Mouse (Mus musculus): ENCODE measurements around the gene Lrrc4b. TPM values are rescaled to one million over a fixed set of nuclear protein-coding genes. Genes with fewer than 3 reads are reported as not detected.

The Lrrc4b gene
- polyA plus RNA-seq, 1 experiment = 0.22 TPM

DNA sequence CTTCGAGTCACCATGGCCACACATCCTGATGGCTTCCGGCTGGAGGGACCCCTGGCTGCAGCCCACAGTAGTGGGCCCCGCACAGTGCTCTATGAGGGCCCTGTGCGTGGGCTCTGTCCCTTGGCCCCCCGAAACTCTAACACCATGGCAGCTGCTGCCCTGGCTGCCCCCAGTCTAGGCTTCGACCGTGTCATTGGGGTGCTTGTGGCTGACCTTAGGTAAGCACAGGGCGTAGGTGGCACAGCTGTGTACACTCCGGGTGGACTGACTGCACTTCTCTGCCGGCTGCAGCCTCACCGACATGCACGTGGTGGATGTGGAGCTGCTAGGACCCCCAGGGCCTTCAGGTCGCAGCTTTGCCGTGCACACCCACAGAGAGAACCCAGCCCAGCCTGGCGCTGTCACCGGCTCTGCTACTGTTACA, 38.1 kb downstream of the Lrrc4b start:
- no peak overlapping the region for H3K27ac ChIP-seq (ENCODE audit: insufficient read depth, low read length)
- whole genome bisulfite sequencing = 94% methylated on average over 16 of the region's 16 CpGs
- TF ChIP-seq POLR2A (IDR thresholded peaks at IDR 0.05; ENCODE audit: low read depth, low read length) (no peak), CTCF (IDR thresholded peaks at IDR 0.05; ENCODE audit: extremely low read depth, insufficient read depth, insufficient read length, insufficient replicate concordance) (no peak)
- no peak for DNase-seq (ENCODE audit: low read depth in 1 of 2, low spot score in 2 of 2)
- no peaks in the 10 kb centered on the region for H3K36me3 ChIP-seq (ENCODE audit: control insufficient read depth, insufficient read depth, low read length)
- H3K27me3 ChIP-seq (ENCODE audit: control insufficient read depth, insufficient read depth, low read length) = peaks cover 8% of the 10 kb centered on the region; the same call in 1 of the 2 replicates
- H3K4me3 ChIP-seq (ENCODE audit: extremely low read depth, insufficient read depth, insufficient read length) = no peak overlapping the region
- 0 out of 2 replicates have a peak, but pooled peaks cover 4% of the 10 kb centered on the region for H3K4me1 ChIP-seq (ENCODE audit: control insufficient read depth, insufficient read depth, insufficient read length)

DNA sequence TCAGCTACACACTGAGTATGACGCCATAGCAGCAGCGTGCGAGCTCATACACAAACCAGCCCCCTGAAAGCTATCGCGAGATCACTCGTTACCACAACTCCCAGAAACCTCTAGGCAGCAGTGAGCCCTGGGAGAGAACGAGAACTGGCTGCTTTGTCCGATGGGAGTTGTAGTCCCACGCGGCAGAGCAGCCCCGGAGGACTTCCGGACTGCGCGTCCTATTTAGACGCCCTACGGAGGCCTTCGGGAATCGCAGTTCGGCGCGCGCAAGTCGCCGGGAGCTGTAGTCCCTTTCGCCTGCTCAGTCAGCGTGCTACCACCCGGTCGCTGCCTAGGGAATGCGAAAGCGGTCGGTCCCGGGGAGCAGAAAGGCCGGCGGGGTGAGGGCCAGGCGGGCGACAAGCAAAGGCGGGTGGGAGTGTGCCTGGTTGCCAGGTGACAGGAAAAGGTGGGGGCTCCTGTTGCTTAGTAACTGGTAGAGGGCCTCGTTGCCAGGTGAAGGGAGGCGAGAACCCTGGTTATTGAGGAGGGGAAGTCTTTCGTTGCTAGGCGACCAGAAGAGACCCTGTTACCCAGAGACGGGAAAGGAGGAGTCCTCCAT, 39.1 kb downstream of the Lrrc4b start, which contains the start of gene Josd2:
Gene Josd2 (plus strand): TSS at position 170 of the 601 bp plus-strand sequence.
- under 1% methylated on average over 42 of the region's 42 CpGs for WGBS
- no peaks in the 10 kb centered on the region for H3K27me3 ChIP-seq (ENCODE audit: control insufficient read depth, insufficient read depth, low read length)
- TF ChIP-seq CTCF (IDR thresholded peaks at IDR 0.05; ENCODE audit: extremely low read depth, insufficient read depth, insufficient read length, insufficient replicate concordance) (no peak), POLR2A (IDR thresholded peaks at IDR 0.05; ENCODE audit: low read depth, low read length) (peak; percentile 11; the same call in 1 of the 2 replicates)
- H3K36me3 ChIP-seq (ENCODE audit: control insufficient read depth, insufficient read depth, low read length) = no peaks in the 10 kb centered on the region
- H3K4me3 ChIP-seq (ENCODE audit: extremely low read depth, insufficient read depth, insufficient read length) = peak within 1 kb of the TSS; percentile 77
- peak; percentile 90 to 95 for DNase-seq (ENCODE audit: low read depth in 1 of 2, low spot score in 2 of 2)
- 0 out of 2 replicates have a peak, but pooled peaks cover 4% of the 10 kb centered on the region for H3K4me1 ChIP-seq (ENCODE audit: control insufficient read depth, insufficient read depth, insufficient read length)
- H3K27ac ChIP-seq (ENCODE audit: insufficient read depth, low read length) = peak within 1 kb of the TSS; percentile 54

GRCm38 (mm10) chr7:44468644-44469285, 39.9 kb downstream of the Lrrc4b start:
- no peaks in the 10 kb centered on the region for H3K36me3 ChIP-seq (ENCODE audit: control insufficient read depth, insufficient read depth, low read length)
- H3K27ac ChIP-seq (ENCODE audit: insufficient read depth, low read length) = peak overlapping the region; percentile 6; the same call in 1 of the 2 replicates
- H3K4me1 ChIP-seq (ENCODE audit: control insufficient read depth, insufficient read depth, insufficient read length) = 0 out of 2 replicates have a peak, but pooled peaks cover 4% of the 10 kb centered on the region
- WGBS = 85% methylated on average over 15 of the region's 15 CpGs
- TF ChIP-seq CTCF (IDR thresholded peaks at IDR 0.05; ENCODE audit: extremely low read depth, insufficient read depth, insufficient read length, insufficient replicate concordance) (no peak), POLR2A (IDR thresholded peaks at IDR 0.05; ENCODE audit: low read depth, low read length) (no peak)
- H3K27me3 ChIP-seq (ENCODE audit: control insufficient read depth, insufficient read depth, low read length) = no peaks in the 10 kb centered on the region
- DNase-seq (ENCODE audit: low read depth in 1 of 2, low spot score in 2 of 2) = no peak
- H3K4me3 ChIP-seq (ENCODE audit: extremely low read depth, insufficient read depth, insufficient read length) = peak overlapping the region; percentile 77

GRCm38 (mm10) chr7:44469677-44470675, 41.2 kb downstream of the Lrrc4b start:
- Histone ChIP-seq H3K4me3 (ENCODE audit: extremely low read depth, insufficient read depth, insufficient read length) (no peak overlapping the region), H3K4me1 (ENCODE audit: control insufficient read depth, insufficient read depth, insufficient read length) (0 out of 2 replicates have a peak, but pooled peaks cover 4% of the 10 kb centered on the region), H3K27ac (ENCODE audit: insufficient read depth, low read length) (no peak overlapping the region; the same call in 1 of the 2 replicates), H3K36me3 (ENCODE audit: control insufficient read depth, insufficient read depth, low read length) (no peaks in the 10 kb centered on the region), H3K27me3 (ENCODE audit: control insufficient read depth, insufficient read depth, low read length) (peaks cover 2% of the 10 kb centered on the region; the same call in 1 of the 2 replicates)
- no peak for TF ChIP-seq POLR2A (IDR thresholded peaks at IDR 0.05; ENCODE audit: low read depth, low read length)
- TF ChIP-seq CTCF (IDR thresholded peaks at IDR 0.05; ENCODE audit: extremely low read depth, insufficient read depth, insufficient read length, insufficient replicate concordance) = no peak
- 90% methylated on average over 16 of the region's 16 CpGs for whole genome bisulfite sequencing
- no peak for DNase-seq (ENCODE audit: low read depth in 1 of 2, low spot score in 2 of 2)

DNA sequence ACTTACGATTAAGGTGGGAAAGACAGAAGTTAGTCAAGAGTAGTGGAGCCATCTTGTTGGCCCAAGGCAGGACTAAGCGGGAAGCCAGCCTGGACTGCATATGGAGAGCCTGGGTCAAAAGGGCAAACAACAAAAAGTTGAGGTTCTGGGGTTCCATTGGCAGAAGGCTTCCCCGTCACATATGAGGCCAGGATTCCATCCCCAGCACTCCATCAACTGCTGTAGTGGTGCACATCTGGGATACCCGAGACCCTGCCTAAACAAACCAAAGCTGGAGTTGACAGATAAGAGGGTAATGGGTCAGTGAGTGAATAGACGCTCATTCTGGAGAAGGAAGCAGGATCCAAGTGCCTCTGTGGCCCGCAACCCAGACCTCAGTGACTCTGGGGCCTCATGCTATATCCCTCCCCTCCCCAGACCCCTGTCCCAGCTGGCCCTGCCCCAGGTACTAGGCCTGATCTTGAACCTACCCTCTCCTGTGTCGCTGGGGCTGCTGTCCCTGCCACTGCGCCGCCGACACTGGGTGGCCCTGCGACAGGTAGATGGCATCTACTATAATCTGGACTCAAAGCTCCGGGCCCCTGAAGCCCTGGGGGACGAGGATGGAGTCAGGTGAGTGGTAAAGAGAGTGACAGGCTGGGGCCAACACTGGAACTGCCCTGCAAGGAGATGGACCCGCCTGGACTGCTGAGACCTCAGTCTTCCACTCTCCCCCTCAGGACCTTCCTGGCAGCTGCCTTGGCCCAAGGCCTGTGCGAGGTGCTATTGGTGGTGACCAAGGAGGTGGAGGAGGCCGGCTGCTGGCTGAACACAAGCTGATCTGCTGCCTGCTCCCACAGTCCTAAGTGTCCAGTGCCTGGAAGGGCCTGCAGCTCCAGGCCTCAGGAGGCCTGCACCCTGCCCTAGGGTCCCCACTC, 42.1 kb downstream of the Lrrc4b start:
- TF ChIP-seq CTCF (IDR thresholded peaks at IDR 0.05; ENCODE audit: extremely low read depth, insufficient read depth, insufficient read length, insufficient replicate concordance) (no peak), POLR2A (IDR thresholded peaks at IDR 0.05; ENCODE audit: low read depth, low read length) (no peak)
- Histone ChIP-seq H3K36me3 (ENCODE audit: control insufficient read depth, insufficient read depth, low read length) (no peaks in the 10 kb centered on the region), H3K27ac (ENCODE audit: insufficient read depth, low read length) (no peak overlapping the region), H3K4me3 (ENCODE audit: extremely low read depth, insufficient read depth, insufficient read length) (no peak overlapping the region), H3K27me3 (ENCODE audit: control insufficient read depth, insufficient read depth, low read length) (peaks cover 5% of the 10 kb centered on the region; the same call in 1 of the 2 replicates), H3K4me1 (ENCODE audit: control insufficient read depth, insufficient read depth, insufficient read length) (0 out of 2 replicates have a peak, but pooled peaks cover 4% of the 10 kb centered on the region)
- 92% methylated on average over 16 of the region's 16 CpGs for WGBS
- DNase-seq (ENCODE audit: low read depth in 1 of 2, low spot score in 2 of 2) = no peak

Data from spleen, adult 2 months (tissue).